Mouse (Mus musculus): ENCODE results near the gene Ptov1.

DNA sequence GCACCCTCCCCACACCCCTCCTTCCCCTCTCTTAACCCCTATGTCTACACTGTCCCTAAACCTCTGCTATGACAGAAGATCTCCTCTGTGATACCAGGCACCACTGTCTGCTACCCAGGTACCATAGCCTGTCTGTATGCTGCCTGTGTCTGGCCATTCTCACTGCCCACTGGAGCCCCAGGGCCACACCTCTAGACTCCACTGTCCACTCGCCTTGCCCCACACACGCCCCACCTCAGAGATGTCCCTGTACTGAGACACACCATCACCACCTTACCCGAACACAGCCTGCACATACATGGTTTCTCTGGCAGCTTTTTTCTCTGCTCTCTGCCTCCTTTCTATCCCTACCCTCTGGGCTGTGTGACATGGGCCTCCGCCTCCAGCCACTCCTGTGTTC lies 47.3 kb upstream of the Ptov1 start:
- TF ChIP-seq CTCF (IDR thresholded peaks at IDR 0.05; ENCODE audit: low read depth) (no peak), EP300 (IDR thresholded peaks at IDR 0.05; ENCODE audit: low read depth) (no peak)
